Mouse (Mus musculus): ENCODE data around the gene Zfp46. TPM values are rescaled to one million over a fixed set of nuclear protein-coding genes. Genes with fewer than 3 reads are reported as not detected.

Zfp46 gene
- total RNA-seq, 4 experiments from 2014 or later = 16.2 to 20.8 (median 18.1) TPM

GRCm38 (mm10) chr4:136311042-136311999, 26.8 kb downstream of the Zfp46 start:
- DNase-seq = peak; percentile 51

DNA sequence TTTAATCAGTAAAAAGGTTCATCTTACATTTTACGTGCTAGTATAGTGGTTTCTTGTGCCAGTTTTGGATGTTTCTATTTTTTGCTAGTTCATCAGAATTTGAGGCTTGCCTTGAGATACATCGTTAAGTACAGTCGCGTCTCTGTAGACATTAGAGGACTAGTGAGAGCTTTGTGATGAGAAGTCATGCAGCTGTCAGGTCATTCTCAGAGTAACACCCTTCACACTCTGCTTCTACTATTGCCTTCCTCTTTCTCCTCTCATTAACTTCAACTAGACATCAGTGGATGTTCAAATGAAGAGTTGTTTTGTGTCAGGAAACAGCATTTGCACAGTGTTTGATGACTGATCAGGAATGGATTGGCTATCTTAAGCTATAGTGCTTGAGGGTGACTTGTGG, 28.1 kb downstream of the Zfp46 start:
- DNase-seq = no peak

GRCm38 (mm10) chr4:136317667-136318066, 33.2 kb downstream of the Zfp46 start:
- no peak for DNase-seq

- DNase-seq = peak; percentile 29
These were observed 35.5 kb downstream of the Zfp46 start for GRCm38 (mm10) chr4:136320016-136320415.

- no peak for DNase-seq
These were observed 39.7 kb downstream of the Zfp46 start for GRCm38 (mm10) chr4:136324226-136324625.

GRCm38 (mm10) chr4:136327238-136327637, 42.8 kb downstream of the Zfp46 start:
- DNase-seq = no peak

GRCm38 (mm10) chr4:136328115-136328514, 43.6 kb downstream of the Zfp46 start:
- no peak for DNase-seq

DNA sequence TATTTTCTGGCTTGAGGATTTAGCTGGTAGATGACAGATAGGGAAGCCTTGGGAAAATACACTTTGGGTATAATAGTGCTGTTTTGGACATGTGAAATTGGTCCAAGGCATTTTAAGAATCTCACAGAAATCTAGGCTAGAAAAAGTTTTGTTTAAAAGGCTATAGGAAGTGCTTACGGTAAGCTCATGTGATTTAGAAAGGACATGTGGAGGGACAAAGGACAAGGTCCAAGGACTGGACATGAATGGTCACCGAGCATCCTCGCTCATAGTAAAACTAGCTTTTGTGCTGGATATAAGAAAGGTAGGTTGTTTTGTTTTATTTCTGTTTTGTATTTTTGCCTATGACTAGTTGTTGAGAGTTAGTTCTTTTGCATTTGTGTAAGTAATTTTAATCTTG, 47.2 kb downstream of the Zfp46 start:
- DNase-seq = no peak

- no peak for DNase-seq
These were observed 48.7 kb downstream of the Zfp46 start for GRCm38 (mm10) chr4:136333191-136333590.

DNA sequence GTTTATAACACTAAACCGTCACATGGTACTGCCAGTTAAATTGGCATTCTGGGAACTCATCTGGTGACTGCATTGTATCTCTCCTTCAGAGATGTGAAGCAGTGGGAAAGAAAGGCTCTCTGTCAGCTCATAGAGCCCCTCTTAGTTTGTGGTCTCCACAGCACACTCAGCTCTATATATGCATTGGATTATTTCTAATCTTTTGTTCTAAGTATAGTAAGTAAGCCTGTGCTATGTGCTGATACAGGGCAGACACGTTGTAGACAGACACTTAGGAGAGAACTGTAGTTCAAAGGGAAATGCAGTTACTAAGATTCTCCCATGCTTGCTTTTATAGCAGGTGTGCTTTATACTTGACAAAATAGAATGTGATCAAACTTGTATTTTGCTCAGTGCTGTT, 50.6 kb downstream of the Zfp46 start:
- DNase-seq = no peak

DNA sequence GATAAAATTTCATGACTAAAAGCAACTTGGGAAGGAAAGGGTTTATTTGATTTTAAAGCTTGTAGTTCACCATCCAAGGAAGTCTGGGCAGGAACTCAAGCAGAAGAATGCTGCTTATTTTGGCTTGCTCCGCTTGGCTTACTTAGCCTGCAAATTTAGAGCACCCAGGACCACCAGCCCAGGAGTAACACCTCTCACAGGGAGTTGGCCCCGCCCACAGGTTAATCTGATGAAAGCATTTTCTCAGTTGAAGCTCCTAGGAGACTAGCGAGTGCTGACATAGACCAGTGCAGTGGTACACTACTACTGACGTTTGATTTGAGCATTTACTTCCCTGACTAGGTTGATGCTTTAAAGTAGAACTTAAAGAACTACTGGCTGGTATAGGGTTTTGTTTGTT, 52.6 kb downstream of the Zfp46 start:
- no peak for DNase-seq

Other genes starting within 250 kb of the Zfp46 start
- 100 to 1,000 TPM; 326 to 545 (median 424) TPM for gene Rpl11, start 231.3 kb upstream of the Zfp46 start, total RNA-seq (2022)
- 10 to 100 TPM; 58.3 to 76.8 (median 73.8) TPM for gene Id3, start 141.2 kb upstream of the Zfp46 start, total RNA-seq (2022)
- 1 to 10 TPM; 2.6 to 3.6 (median 2.7) TPM for gene E2f2, start 112.3 kb upstream of the Zfp46 start, total RNA-seq (2022)
- gene Asap3, start 78.3 kb upstream of the Zfp46 start, total RNA-seq (2022) = 1 to 10 TPM; 2.5 to 4.9 (median 3.6) TPM
- gene Tcea3, start 37.0 kb upstream of the Zfp46 start, total RNA-seq (2022) = 1 to 10 TPM; 1.7 to 2.2 (median 1.9) TPM
- 10 to 100 TPM; 71.9 to 94.0 (median 83.8) TPM for gene Hnrnpr, start 26.3 kb downstream of the Zfp46 start, total RNA-seq (2022)
- gene Htr1d, start 138.8 kb downstream of the Zfp46 start, total RNA-seq (2022) = under 1 TPM in 1 of 4 experiments, not detected in 3; 0.19 TPM
- under 1 TPM; 0.31 to 0.92 (median 0.50) TPM for gene 6030445D17Rik, start 177.6 kb downstream of the Zfp46 start, total RNA-seq (2022)
- gene Luzp1, start 185.1 kb downstream of the Zfp46 start, total RNA-seq (2022) = 10 to 100 TPM; 26.4 to 46.4 (median 40.1) TPM

Measured in adrenal gland, adult 8-10 months (tissue).